Mouse (Mus musculus): ENCODE results near the gene Acox2. TPM values are rescaled to one million over a fixed set of nuclear protein-coding genes. Genes with fewer than 3 reads are reported as not detected.
A peak's percentile ranks its signal among the peaks of the same experiment; 100 is the strongest.

The Acox2 gene
- polyA plus RNA-seq, 1 experiment from 2014 or later, result 0.88 TPM

GRCm38 (mm10) chr14:8207105-8207504 is 52.0 kb downstream of the Acox2 start:
- H3K27ac ChIP-seq, result no peak overlapping the region
- H3K9ac ChIP-seq, result no peak overlapping the region
- H3K4me2 ChIP-seq (replicated peaks), result no peak overlapping the region
- WGBS, result 24% methylated on average over 5 of the region's 5 CpGs
- no peaks in the 10 kb centered on the region for H3K27me3 ChIP-seq (replicated peaks)
- H3K9me3 ChIP-seq, result no peaks in the 10 kb centered on the region
- no peaks in the 10 kb centered on the region for H3K36me3 ChIP-seq
- H3K4me1 ChIP-seq (replicated peaks), result no peaks in the 10 kb centered on the region
- no peak; the same call in 1 of the 2 replicates for ATAC-seq
- no peak overlapping the region for H3K4me3 ChIP-seq (replicated peaks)

GRCm38 (mm10) chr14:8206179-8206910 is 52.8 kb downstream of the Acox2 start:
- Histone ChIP-seq H3K9me3 (no peaks in the 10 kb centered on the region), H3K9ac (no peak overlapping the region), H3K4me2 (replicated peaks) (no peak overlapping the region), H3K27ac (no peak overlapping the region), H3K4me3 (replicated peaks) (no peak overlapping the region), H3K4me1 (replicated peaks) (no peaks in the 10 kb centered on the region), H3K36me3 (no peaks in the 10 kb centered on the region), H3K27me3 (replicated peaks) (no peaks in the 10 kb centered on the region)
- no peak for ATAC-seq
- 67% methylated on average over 9 of the region's 9 CpGs for WGBS

- H3K4me1 ChIP-seq (replicated peaks), result no peaks in the 10 kb centered on the region
- ATAC-seq, result no peak
- no peak overlapping the region for H3K4me2 ChIP-seq (replicated peaks)
- H3K36me3 ChIP-seq, result no peaks in the 10 kb centered on the region
- H3K4me3 ChIP-seq (replicated peaks), result no peak overlapping the region
- H3K27ac ChIP-seq, result no peak overlapping the region
- H3K9ac ChIP-seq, result no peak overlapping the region
- H3K9me3 ChIP-seq, result no peaks in the 10 kb centered on the region
- 87% methylated on average over 3 of the region's 3 CpGs for WGBS
- no peaks in the 10 kb centered on the region for H3K27me3 ChIP-seq (replicated peaks)
Measured at GRCm38 (mm10) chr14:8201715-8202114, 57.4 kb downstream of the Acox2 start.

- H3K36me3 ChIP-seq, result no peaks in the 10 kb centered on the region
- WGBS, result 80% methylated on average over 5 of the region's 5 CpGs
- H3K9ac ChIP-seq, result no peak overlapping the region
- no peak for ATAC-seq
- H3K27ac ChIP-seq, result no peak overlapping the region
- H3K4me1 ChIP-seq (replicated peaks), result no peaks in the 10 kb centered on the region
- H3K27me3 ChIP-seq (replicated peaks), result no peaks in the 10 kb centered on the region
- H3K9me3 ChIP-seq, result no peaks in the 10 kb centered on the region
- H3K4me2 ChIP-seq (replicated peaks), result no peak overlapping the region
- H3K4me3 ChIP-seq (replicated peaks), result no peak overlapping the region
Measured at GRCm38 (mm10) chr14:8200769-8201168, 58.4 kb downstream of the Acox2 start.

GRCm38 (mm10) chr14:8192727-8193126 is 66.4 kb downstream of the Acox2 start:
- no peaks in the 10 kb centered on the region for H3K9me3 ChIP-seq
- H3K27me3 ChIP-seq (replicated peaks), result no peaks in the 10 kb centered on the region
- H3K4me2 ChIP-seq (replicated peaks), result no peak overlapping the region
- no peak for ATAC-seq
- no peak overlapping the region for H3K27ac ChIP-seq
- H3K4me3 ChIP-seq (replicated peaks), result no peak overlapping the region
- no peak overlapping the region for H3K9ac ChIP-seq
- WGBS, result 87% methylated on average over 6 of the region's 6 CpGs
- no peaks in the 10 kb centered on the region for H3K4me1 ChIP-seq (replicated peaks)
- no peaks in the 10 kb centered on the region for H3K36me3 ChIP-seq

GRCm38 (mm10) chr14:8191331-8191965 is 67.7 kb downstream of the Acox2 start:
- Histone ChIP-seq H3K4me2 (replicated peaks) (no peak overlapping the region), H3K27me3 (replicated peaks) (no peaks in the 10 kb centered on the region), H3K4me1 (replicated peaks) (no peaks in the 10 kb centered on the region), H3K9me3 (no peaks in the 10 kb centered on the region), H3K27ac (no peak overlapping the region), H3K9ac (no peak overlapping the region), H3K36me3 (no peaks in the 10 kb centered on the region), H3K4me3 (replicated peaks) (no peak overlapping the region)
- whole genome bisulfite sequencing, result 66% methylated on average over 12 of the region's 12 CpGs
- ATAC-seq, result peak; percentile 45; the same call in 1 of the 2 replicates

GRCm38 (mm10) chr14:8190556-8190955 is 68.6 kb downstream of the Acox2 start:
- WGBS, result 92% methylated on average over 3 of the region's 3 CpGs
- no peaks in the 10 kb centered on the region for H3K9me3 ChIP-seq
- H3K36me3 ChIP-seq, result no peaks in the 10 kb centered on the region
- H3K4me2 ChIP-seq (replicated peaks), result no peak overlapping the region
- no peaks in the 10 kb centered on the region for H3K4me1 ChIP-seq (replicated peaks)
- H3K27ac ChIP-seq, result no peak overlapping the region
- H3K9ac ChIP-seq, result no peak overlapping the region
- H3K4me3 ChIP-seq (replicated peaks), result no peak overlapping the region
- H3K27me3 ChIP-seq (replicated peaks), result no peaks in the 10 kb centered on the region
- no peak for ATAC-seq

- no peaks in the 10 kb centered on the region for H3K36me3 ChIP-seq
- H3K4me1 ChIP-seq (replicated peaks), result no peaks in the 10 kb centered on the region
- no peaks in the 10 kb centered on the region for H3K9me3 ChIP-seq
- no peak for ATAC-seq
- no peak overlapping the region for H3K9ac ChIP-seq
- H3K27me3 ChIP-seq (replicated peaks), result no peaks in the 10 kb centered on the region
- no peak overlapping the region for H3K27ac ChIP-seq
- no peak overlapping the region for H3K4me2 ChIP-seq (replicated peaks)
- H3K4me3 ChIP-seq (replicated peaks), result no peak overlapping the region
- 87% methylated on average over 6 of the region's 6 CpGs for WGBS
Measured at GRCm38 (mm10) chr14:8186278-8187045, 72.7 kb downstream of the Acox2 start.

- WGBS, result 67% methylated on average over 3 of the region's 3 CpGs
- H3K9ac ChIP-seq, result no peak overlapping the region
- H3K4me3 ChIP-seq (replicated peaks), result no peak overlapping the region
- no peak overlapping the region for H3K4me2 ChIP-seq (replicated peaks)
- no peak overlapping the region for H3K27ac ChIP-seq
- no peaks in the 10 kb centered on the region for H3K4me1 ChIP-seq (replicated peaks)
- H3K36me3 ChIP-seq, result no peaks in the 10 kb centered on the region
- no peak for ATAC-seq
- no peaks in the 10 kb centered on the region for H3K9me3 ChIP-seq
- no peaks in the 10 kb centered on the region for H3K27me3 ChIP-seq (replicated peaks)
Measured at GRCm38 (mm10) chr14:8183330-8183729, 75.8 kb downstream of the Acox2 start.

GRCm38 (mm10) chr14:8180371-8181035 is 78.7 kb downstream of the Acox2 start:
- no peaks in the 10 kb centered on the region for H3K9me3 ChIP-seq
- 69% methylated on average over 4 of the region's 4 CpGs for WGBS
- no peak overlapping the region for H3K4me2 ChIP-seq (replicated peaks)
- H3K4me1 ChIP-seq (replicated peaks), result no peaks in the 10 kb centered on the region
- H3K27me3 ChIP-seq (replicated peaks), result no peaks in the 10 kb centered on the region
- H3K36me3 ChIP-seq, result no peaks in the 10 kb centered on the region
- no peak overlapping the region for H3K9ac ChIP-seq
- no peak overlapping the region for H3K4me3 ChIP-seq (replicated peaks)
- ATAC-seq, result no peak
- no peak overlapping the region for H3K27ac ChIP-seq

GRCm38 (mm10) chr14:8176251-8176650 is 82.9 kb downstream of the Acox2 start:
- H3K9ac ChIP-seq, result no peak overlapping the region

More at GRCm38 (mm10) chr14:8176251-8176650, 82.9 kb downstream of the Acox2 start:
- Histone ChIP-seq H3K4me3 (replicated peaks) (no peak overlapping the region), H3K27me3 (replicated peaks) (no peaks in the 10 kb centered on the region), H3K9me3 (no peaks in the 10 kb centered on the region), H3K27ac (no peak overlapping the region), H3K4me1 (replicated peaks) (peaks cover 8% of the 10 kb centered on the region), H3K4me2 (replicated peaks) (no peak overlapping the region), H3K36me3 (no peaks in the 10 kb centered on the region)
- no peak for ATAC-seq
- WGBS, result 59% methylated on average over 5 of the region's 5 CpGs

Measured in intestine, embryonic 15.5 days (tissue).